Mouse (Mus musculus) kidney, embryonic 15.5 days (tissue): ENCODE measurements around the gene Trim17. TPM values are rescaled to one million over a fixed set of nuclear protein-coding genes. Genes with fewer than 3 reads are reported as not detected.
A peak's percentile ranks its signal among the peaks of the same experiment; 100 is the strongest.

Experiments
- ATAC-seq: fragments of 200-750 bp; cut with Nextera tagmentation; replicated peaks from 2 replicates; pipeline ENCODE4 v1.8.0; 2017; ENCODE audit warnings: moderate TSS enrichment; ENCODE audit not compliant: low FRiP score
- H3K27ac ChIP-seq: fragments of 300-500 bp; sonication (generic); 2 replicates; pipeline ENCODE4 v1.5.1; 2015; ENCODE audit warnings: mild to moderate bottlenecking, inconsistent platforms
- H3K27me3 ChIP-seq: fragments of 300-500 bp; sonication (generic); 2 replicates; pipeline ENCODE4 v1.6.1; 2015; ENCODE audit warnings: inconsistent platforms
- H3K36me3 ChIP-seq: fragments of 300-500 bp; sonication (generic); 2 replicates; pipeline ENCODE4 v1.6.1; 2015; ENCODE audit warnings: inconsistent platforms
- H3K4me1 ChIP-seq: fragments of 300-500 bp; sonication (generic); 2 replicates; pipeline ENCODE4 v1.6.1; 2015; ENCODE audit warnings: inconsistent platforms
- H3K4me2 ChIP-seq: fragments of 300-500 bp; sonication (generic); 2 replicates; pipeline ENCODE4 v1.6.1; 2015; ENCODE audit warnings: moderate library complexity, mild to moderate bottlenecking, inconsistent platforms
- H3K4me3 ChIP-seq: fragments of 300-500 bp; sonication (generic); replicated peaks from 2 replicates; pipeline ENCODE4 v1.5.1; 2015; ENCODE audit warnings: mild to moderate bottlenecking, inconsistent platforms
- H3K9ac ChIP-seq: fragments of 300-500 bp; sonication (generic); 2 replicates; pipeline ENCODE4 v1.6.1; 2015; ENCODE audit warnings: mild to moderate bottlenecking, inconsistent platforms
- H3K9me3 ChIP-seq: fragments of 300-500 bp; sonication (generic); replicated peaks from 2 replicates; pipeline ENCODE4 v1.6.1; 2016; ENCODE audit warnings: inconsistent platforms
- WGBS: fragments of 180-500 bp; shearing (Covaris S2); methylation state at CpG from one replicate; pipeline ENCODE4 v1.1.7; 2015; ENCODE audit warnings: mixed read lengths; 5-methylcytosine and 5-hydroxymethylcytosine counted together
- polyA plus RNA-seq: library from polyadenylated mRNA; unstranded; fragments of >200 nt; fragmentation: Nextera tagmentation; extraction: Ambion mirVana; gene quantifications from 2 replicates; pipeline ENCODE4 v1.2.1, GENCODE M21; 2015

Gene Trim17
- polyA plus RNA-seq, 1 experiment from 2014 or later, result 0.58 TPM

DNA sequence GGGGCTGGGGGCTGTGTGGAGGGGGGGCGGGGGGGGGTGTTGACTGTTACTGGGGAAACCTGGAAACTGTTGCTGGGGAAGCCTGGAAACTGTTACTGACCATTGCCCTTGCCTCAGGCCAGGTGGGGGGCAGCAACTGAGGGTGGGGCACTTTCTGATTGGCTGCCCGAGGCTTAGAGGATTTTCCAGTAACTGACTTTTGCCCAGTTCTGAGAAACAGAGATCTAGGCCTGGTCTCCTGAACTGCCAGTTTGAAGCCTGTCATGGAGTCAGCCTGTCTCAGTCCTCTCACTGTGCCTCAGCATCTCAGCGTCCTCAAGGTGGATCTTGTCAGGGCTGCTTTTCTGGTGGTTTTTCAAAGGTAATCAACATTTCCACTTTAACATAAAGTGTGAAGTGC, 19.9 kb downstream of the Trim17 start:
- no peaks in the 10 kb centered on the region for H3K27me3 ChIP-seq
- H3K27ac ChIP-seq, result no peak overlapping the region
- H3K4me2 ChIP-seq, result no peak overlapping the region
- no peak overlapping the region for H3K9ac ChIP-seq
- 93% methylated on average over 3 of the region's 3 CpGs for WGBS
- peaks cover 15% of the 10 kb centered on the region for H3K36me3 ChIP-seq
- no peaks in the 10 kb centered on the region for H3K9me3 ChIP-seq
- no peak for ATAC-seq
- no peak overlapping the region for H3K4me3 ChIP-seq
- peaks cover 39% of the 10 kb centered on the region for H3K4me1 ChIP-seq

DNA sequence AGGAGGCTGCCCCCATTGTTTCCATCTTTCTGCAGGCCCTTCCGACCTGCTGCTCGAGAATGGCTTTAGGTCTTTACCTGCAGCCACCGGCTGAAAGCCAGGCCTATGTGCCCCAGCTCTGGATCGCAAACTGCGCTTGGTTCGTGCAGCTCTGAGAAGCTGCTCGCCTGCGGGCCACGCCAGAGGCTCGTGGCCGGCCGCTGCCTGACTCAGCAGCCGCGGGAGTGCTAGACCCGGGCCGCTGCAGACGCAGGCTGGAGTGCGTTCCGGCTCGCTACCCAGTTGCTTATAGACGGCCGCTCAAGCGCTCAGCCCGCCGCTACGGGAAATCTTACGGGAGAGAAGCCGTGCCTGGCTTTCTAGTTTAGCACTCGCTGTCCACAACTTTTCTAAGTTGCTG, 22.7 kb downstream of the Trim17 start:
- H3K9ac ChIP-seq, result peak overlapping the region; percentile 90
- peak overlapping the region; percentile 92 for H3K27ac ChIP-seq
- H3K4me3 ChIP-seq, result peak overlapping the region; percentile 98
- H3K36me3 ChIP-seq, result peaks cover 13% of the 10 kb centered on the region
- 0 out of 2 replicates have a peak, but pooled peaks have one; percentile 24 for ATAC-seq
- under 1% methylated on average over 29 of the region's 29 CpGs for WGBS
- peaks cover 48% of the 10 kb centered on the region for H3K4me1 ChIP-seq
- peak overlapping the region; percentile 85 for H3K4me2 ChIP-seq
- H3K9me3 ChIP-seq, result no peaks in the 10 kb centered on the region
- no peaks in the 10 kb centered on the region for H3K27me3 ChIP-seq

DNA sequence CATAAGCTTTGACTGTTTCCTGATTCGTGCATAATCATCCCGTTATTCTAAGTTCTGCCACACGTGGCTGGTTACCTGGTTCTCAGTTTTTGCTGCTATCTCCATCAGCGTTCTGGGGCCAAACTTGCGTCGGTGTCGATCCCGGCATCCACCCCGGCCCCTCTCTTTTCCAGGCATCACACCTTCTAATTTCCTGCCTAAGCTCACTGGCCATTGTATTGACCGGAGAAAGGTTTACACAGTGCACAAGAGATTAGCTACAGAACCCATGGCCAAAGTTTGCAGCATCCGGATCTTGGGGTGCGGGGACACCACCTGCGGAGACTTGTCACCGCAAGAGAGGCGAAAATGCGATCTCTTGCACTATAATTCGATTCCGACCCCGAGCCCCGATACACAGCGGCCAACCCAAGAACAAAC, 23.1 kb downstream of the Trim17 start:
- ATAC-seq, result 0 out of 2 replicates have a peak, but pooled peaks have one; percentile 3
- peaks cover 15% of the 10 kb centered on the region for H3K36me3 ChIP-seq
- H3K9ac ChIP-seq, result peak overlapping the region; percentile 90
- peak overlapping the region; percentile 98 for H3K4me3 ChIP-seq
- H3K4me2 ChIP-seq, result peak overlapping the region; percentile 85
- peaks cover 50% of the 10 kb centered on the region for H3K4me1 ChIP-seq
- H3K27ac ChIP-seq, result peak overlapping the region; percentile 92
- under 1% methylated on average over 21 of the region's 21 CpGs for WGBS
- H3K27me3 ChIP-seq, result no peaks in the 10 kb centered on the region
- no peaks in the 10 kb centered on the region for H3K9me3 ChIP-seq

DNA sequence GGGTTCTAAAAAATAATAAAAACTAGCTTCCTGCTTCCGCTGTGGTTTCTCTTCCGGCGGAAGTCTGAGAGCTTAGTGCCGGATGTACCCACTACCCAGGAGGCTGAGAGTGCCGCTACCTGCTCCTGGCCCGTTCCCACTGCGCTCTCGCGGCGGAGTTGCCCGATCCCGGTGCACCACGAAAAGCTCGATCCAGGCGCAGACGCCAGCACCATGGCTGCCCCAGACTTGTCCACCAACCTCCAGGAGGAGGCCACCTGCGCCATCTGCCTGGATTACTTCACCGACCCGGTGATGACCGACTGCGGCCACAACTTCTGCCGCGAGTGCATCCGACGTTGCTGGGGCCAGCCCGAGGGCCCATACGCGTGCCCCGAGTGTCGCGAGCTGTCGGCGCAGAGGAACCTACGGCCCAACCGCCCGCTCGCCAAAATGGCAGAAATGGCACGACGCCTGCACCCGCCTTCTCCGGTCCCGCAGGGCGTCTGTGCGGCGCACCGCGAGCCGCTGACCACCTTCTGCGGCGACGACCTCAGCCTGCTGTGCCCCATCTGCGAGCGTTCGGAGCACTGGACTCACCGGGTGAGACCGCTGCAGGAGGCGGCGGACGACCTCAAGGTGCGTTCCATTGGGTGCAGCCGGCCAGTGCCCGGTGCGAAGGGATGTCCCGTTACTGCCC, 23.7 kb downstream of the Trim17 start, which contains the start of gene Trim11:
Gene Trim11 (plus strand): TSS at position 67 of the 679 bp plus-strand sequence.
- H3K36me3 ChIP-seq, result peaks cover 19% of the 10 kb centered on the region
- H3K9me3 ChIP-seq, result no peaks in the 10 kb centered on the region
- WGBS, result under 1% methylated on average over 64 of the region's 64 CpGs
- peak within 1 kb of the TSS; percentile 85 for H3K4me2 ChIP-seq
- peaks cover 50% of the 10 kb centered on the region for H3K4me1 ChIP-seq
- peak within 1 kb of the TSS; percentile 90 for H3K9ac ChIP-seq
- ATAC-seq, result peak; percentile 69
- H3K27ac ChIP-seq, result peak within 1 kb of the TSS; percentile 92
- H3K4me3 ChIP-seq, result peak within 1 kb of the TSS; percentile 98
- no peaks in the 10 kb centered on the region for H3K27me3 ChIP-seq

DNA sequence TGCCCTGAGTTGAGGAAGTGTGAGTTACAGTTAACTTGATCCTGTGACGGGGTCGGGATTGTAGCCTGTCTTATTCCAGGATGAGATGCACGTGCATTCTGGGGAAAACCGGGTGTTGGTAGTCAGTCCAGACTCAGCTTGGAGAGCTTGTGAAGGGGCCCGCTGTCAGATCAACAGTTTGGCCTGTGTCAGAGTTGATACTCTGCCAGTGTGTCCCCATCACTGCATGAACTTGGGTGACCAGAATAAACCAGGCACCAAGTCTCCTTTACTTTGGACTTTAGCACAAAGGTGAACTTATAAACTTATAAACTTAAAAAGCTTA, 24.2 kb downstream of the Trim17 start:
- H3K4me1 ChIP-seq, result peaks cover 50% of the 10 kb centered on the region
- WGBS, result 4% methylated on average over 5 of the region's 5 CpGs
- peak overlapping the region; percentile 98 for H3K4me3 ChIP-seq
- no peaks in the 10 kb centered on the region for H3K27me3 ChIP-seq
- peak overlapping the region; percentile 85 for H3K4me2 ChIP-seq
- no peak for ATAC-seq
- peaks cover 21% of the 10 kb centered on the region for H3K36me3 ChIP-seq
- no peaks in the 10 kb centered on the region for H3K9me3 ChIP-seq
- peak overlapping the region; percentile 92; the same call in 1 of the 2 replicates for H3K27ac ChIP-seq
- H3K9ac ChIP-seq, result peak overlapping the region; percentile 90

DNA sequence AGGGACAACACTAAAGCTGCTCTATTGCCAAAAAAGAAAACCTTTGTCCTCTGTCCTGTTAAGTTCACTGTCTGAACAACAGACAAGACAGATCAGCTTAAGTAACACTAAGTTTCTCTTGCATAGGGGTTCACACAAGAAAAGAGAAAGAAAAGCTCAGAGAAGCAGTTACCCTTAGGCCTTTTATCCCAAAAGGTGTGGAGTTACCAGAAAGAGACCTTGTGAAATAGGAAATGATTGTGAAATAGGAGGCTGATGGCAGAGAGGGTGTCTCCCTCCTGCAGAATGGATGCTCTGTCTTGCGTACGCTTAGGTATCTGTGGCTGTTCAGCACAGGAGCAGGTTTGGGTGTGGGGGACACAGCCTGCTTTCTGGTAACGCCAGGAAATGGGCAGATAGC, 24.7 kb downstream of the Trim17 start:
- WGBS, result 75% methylated on average over 3 of the region's 3 CpGs
- no peaks in the 10 kb centered on the region for H3K27me3 ChIP-seq
- H3K4me1 ChIP-seq, result peaks cover 50% of the 10 kb centered on the region
- peak overlapping the region; percentile 85 for H3K4me2 ChIP-seq
- H3K4me3 ChIP-seq, result peak overlapping the region; percentile 98
- no peak overlapping the region for H3K27ac ChIP-seq
- H3K9me3 ChIP-seq, result no peaks in the 10 kb centered on the region
- ATAC-seq, result no peak
- peaks cover 26% of the 10 kb centered on the region for H3K36me3 ChIP-seq
- peak overlapping the region; percentile 90; the same call in 1 of the 2 replicates for H3K9ac ChIP-seq

DNA sequence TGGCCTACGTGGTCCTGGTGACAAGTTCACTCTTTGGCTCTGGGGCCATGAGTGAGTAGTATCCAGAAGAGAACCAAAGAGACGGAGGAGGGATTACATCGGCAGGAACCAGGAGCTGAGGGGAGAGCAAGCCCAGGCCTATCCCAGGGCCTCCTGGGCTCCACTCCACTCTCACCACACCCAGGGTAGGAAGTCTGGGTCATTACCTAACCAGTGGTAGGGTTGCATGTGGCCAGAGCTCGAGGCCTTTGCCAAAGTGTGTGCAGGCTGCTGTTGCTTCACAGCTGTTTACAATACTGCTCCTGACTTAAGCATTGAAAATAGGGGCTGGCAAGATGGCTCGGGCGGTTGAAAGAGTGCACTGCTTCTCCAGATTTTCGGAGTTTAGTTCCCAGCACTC, 25.2 kb downstream of the Trim17 start:
- Histone ChIP-seq H3K4me1 (peaks cover 50% of the 10 kb centered on the region), H3K9me3 (no peaks in the 10 kb centered on the region), H3K27me3 (no peaks in the 10 kb centered on the region), H3K4me3 (peak overlapping the region; percentile 98), H3K4me2 (peak overlapping the region; percentile 85), H3K27ac (no peak overlapping the region), H3K9ac (peak overlapping the region; percentile 90; the same call in 1 of the 2 replicates), H3K36me3 (peaks cover 28% of the 10 kb centered on the region)
- ATAC-seq, result no peak
- WGBS, result 78% methylated on average over 7 of the region's 7 CpGs

DNA sequence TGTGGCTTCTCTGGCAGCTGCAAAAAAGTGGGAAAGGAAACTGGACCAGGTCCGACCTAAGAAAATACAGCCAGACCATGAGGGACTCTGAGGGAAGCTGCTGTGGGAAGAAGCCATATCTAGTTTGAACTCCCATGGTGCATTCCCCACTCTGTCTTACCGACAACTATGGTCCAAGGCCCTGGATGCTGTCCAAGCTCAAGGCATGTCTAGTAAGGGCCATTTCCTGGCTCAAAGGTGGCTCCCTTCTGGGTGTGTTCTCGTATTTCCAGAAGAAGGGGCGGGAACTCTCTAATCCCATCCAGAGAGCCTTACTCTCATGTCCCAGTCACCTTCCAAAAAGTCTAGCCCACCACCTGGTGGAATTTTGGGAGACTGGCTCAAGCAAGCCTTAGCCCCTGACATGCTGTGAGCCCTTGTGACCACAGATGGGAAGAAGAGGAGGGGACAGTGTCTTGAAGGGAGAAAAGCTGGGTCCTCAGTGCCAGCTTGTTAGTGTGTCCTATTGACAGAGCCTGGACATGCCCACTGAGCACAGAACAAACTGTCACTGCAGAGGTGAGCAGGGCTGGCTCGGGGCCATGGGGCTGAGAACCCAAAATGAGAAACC, 26.0 kb downstream of the Trim17 start:
- Histone ChIP-seq H3K27me3 (no peaks in the 10 kb centered on the region), H3K4me2 (peak overlapping the region; percentile 85; the same call in 1 of the 2 replicates), H3K4me1 (peaks cover 49% of the 10 kb centered on the region), H3K9ac (no peak overlapping the region), H3K9me3 (no peaks in the 10 kb centered on the region), H3K4me3 (no peak overlapping the region; the same call in 1 of the 2 replicates), H3K36me3 (peaks cover 34% of the 10 kb centered on the region), H3K27ac (no peak overlapping the region)
- no peak for ATAC-seq
- 64% methylated on average over 5 of the region's 5 CpGs for WGBS

DNA sequence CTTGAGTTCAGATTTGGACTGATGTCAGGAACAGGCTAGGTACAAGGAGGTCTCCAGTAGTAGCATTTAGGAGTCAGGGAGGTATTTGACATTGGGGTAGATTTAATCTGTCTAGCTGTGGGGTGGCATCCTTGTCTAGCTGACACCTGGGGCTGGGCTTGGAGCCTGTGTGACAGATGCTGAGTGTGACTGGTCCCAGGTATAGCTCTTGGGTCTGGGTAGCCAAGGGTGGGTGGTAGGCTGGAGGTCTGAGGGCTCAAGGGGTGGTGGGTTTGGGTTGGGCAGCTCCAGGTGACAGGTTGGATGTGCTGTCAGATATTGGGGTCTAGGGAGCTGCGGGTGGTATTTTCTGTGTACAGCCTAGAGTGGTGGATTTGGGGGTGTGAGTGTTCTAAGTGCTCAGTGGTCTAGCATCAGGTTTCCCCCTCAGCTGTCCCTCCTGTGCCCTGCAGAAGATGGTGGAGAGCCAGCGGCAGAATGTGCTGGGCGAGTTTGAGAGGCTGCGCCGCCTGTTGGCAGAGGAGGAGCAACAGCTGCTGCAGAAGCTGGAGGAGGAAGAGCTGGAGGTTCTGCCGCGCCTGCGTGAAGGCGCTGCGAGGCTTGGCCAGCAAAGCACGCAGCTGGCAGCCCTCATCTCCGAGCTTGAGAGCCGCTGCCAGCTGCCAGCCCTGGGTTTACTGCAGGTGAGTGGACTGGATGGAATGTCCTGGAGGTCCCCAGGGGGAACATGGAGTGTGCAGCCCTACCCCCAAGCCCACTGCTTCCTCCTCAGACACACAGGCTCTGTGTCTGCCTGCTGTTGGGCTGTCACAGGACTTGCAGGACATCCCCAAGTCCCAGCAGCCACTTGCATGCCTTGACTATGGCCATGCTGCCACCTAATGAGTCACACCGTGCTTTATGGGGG, 27.3 kb downstream of the Trim17 start:
- Histone ChIP-seq H3K4me2 (no peak overlapping the region), H3K9ac (no peak overlapping the region), H3K27me3 (no peaks in the 10 kb centered on the region), H3K27ac (no peak overlapping the region), H3K36me3 (peaks cover 47% of the 10 kb centered on the region), H3K9me3 (no peaks in the 10 kb centered on the region), H3K4me3 (no peak overlapping the region), H3K4me1 (peaks cover 41% of the 10 kb centered on the region)
- ATAC-seq, result no peak
- WGBS, result 53% methylated on average over 14 of the region's 14 CpGs

DNA sequence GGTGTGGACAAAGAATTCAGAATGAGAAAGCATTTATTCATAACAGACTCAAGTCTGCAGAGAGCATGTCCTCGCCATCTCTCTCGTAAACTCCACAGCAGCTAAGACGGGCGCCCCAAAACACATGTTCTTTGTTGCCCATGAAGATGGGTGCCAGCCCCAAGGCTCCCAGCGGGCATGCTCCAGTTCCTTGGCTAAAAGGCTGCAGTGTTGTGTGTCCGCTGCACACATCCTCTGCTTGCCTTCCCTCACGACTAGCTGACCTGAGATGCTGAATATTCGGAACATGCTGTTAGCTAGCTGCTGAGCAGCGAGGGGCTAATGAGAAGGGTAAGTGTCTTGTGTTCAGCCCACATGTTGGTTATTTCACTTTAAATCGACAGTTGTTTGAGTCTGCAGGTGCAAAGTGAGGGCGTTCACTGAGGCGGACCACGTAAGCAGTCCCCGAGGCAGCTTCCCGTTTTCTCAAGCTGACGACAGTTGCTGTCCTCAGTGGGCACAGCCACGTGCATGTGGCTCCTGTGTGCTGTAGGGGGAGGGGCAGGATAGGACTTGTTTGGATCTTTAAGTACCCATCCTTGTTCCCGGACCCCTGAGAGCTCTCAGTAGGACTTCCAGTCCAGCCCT, 28.1 kb downstream of the Trim17 start:
- Histone ChIP-seq H3K27ac (no peak overlapping the region), H3K4me2 (no peak overlapping the region), H3K4me1 (peaks cover 37% of the 10 kb centered on the region), H3K4me3 (no peak overlapping the region), H3K36me3 (peaks cover 55% of the 10 kb centered on the region), H3K9me3 (no peaks in the 10 kb centered on the region), H3K9ac (no peak overlapping the region), H3K27me3 (no peaks in the 10 kb centered on the region)
- no peak for ATAC-seq
- 87% methylated on average over 18 of the region's 18 CpGs for WGBS

DNA sequence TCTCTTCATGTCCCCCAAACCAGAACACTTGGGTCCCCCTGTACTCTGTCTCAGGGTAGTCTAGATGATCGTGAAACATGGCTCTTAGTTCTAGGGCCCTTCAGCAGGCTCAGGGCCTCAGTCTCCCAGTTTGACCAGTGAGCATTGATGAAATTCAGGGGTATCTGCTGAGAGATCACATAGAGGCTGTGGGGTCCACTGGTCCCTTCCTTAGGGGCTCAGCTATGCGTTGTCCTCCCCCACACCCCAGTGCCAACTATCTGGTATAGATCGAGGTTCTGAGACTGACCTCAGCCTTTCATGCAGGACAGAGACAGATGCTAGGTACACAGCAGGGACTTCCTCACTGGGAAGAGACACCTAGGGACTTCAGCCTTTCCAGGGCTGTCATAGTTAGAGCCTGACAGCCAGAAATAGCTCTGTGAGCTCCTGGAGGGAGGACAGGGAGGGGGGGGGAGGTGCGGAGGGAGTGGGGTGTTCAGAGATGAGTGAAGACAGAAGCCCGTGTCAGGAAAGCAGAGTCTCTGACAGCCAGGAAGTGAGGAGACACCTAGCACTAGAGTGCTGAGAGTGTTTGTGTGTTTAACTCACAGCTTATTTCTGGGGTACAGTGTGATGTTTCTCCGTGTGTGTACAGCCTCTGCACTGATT, 29.3 kb downstream of the Trim17 start:
- peaks cover 33% of the 10 kb centered on the region for H3K4me1 ChIP-seq
- H3K4me2 ChIP-seq, result no peak overlapping the region
- no peak overlapping the region for H3K4me3 ChIP-seq
- H3K9ac ChIP-seq, result no peak overlapping the region
- 92% methylated on average over 6 of the region's 6 CpGs for WGBS
- H3K27me3 ChIP-seq, result no peaks in the 10 kb centered on the region
- no peaks in the 10 kb centered on the region for H3K9me3 ChIP-seq
- H3K27ac ChIP-seq, result no peak overlapping the region
- no peak for ATAC-seq
- H3K36me3 ChIP-seq, result peaks cover 67% of the 10 kb centered on the region
